Mouse (Mus musculus): ENCODE measurements around the gene Odc1. TPM values are rescaled to one million over a fixed set of nuclear protein-coding genes. Genes with fewer than 3 reads are reported as not detected.
"Not testable (repeated sequence)": the region's sequence is repeated elsewhere in the genome, so short reads cannot be mapped to it uniquely, and the experiment has no call there.

Gene Odc1
- polyA plus RNA-seq, 1 experiment from 2014 or later: 158 TPM

GRCm38 (mm10) chr12:17545107-17545571 lies 545 bp downstream of the Odc1 start:
- peak; percentile 42 for ATAC-seq (ENCODE audit: insufficient read depth, low FRiP score)
- Histone ChIP-seq H3K4me1 (ENCODE audit: control insufficient read depth, insufficient read depth, low read length) (peaks cover 2% of the 10 kb centered on the region; the same call in 1 of the 2 replicates), H3K27me3 (ENCODE audit: control insufficient read depth, insufficient read depth, low read length) (no peaks in the 10 kb centered on the region), H3K4me3 (replicated peaks; ENCODE audit: low read length) (peak overlapping the region; percentile 67), H3K36me3 (ENCODE audit: control insufficient read depth, insufficient read depth, low read length) (peaks cover 8% of the 10 kb centered on the region), H3K4me2 (ENCODE audit: low read depth, low read length) (peak overlapping the region; percentile 74), H3K9me3 (replicated peaks; ENCODE audit: control insufficient read depth, low read length) (no peaks in the 10 kb centered on the region), H3K27ac (ENCODE audit: low read length) (peak overlapping the region; percentile 68), H3K9ac (ENCODE audit: low read length) (peak overlapping the region; percentile 83)
- under 1% methylated on average over 34 of the region's 40 CpGs for WGBS

DNA sequence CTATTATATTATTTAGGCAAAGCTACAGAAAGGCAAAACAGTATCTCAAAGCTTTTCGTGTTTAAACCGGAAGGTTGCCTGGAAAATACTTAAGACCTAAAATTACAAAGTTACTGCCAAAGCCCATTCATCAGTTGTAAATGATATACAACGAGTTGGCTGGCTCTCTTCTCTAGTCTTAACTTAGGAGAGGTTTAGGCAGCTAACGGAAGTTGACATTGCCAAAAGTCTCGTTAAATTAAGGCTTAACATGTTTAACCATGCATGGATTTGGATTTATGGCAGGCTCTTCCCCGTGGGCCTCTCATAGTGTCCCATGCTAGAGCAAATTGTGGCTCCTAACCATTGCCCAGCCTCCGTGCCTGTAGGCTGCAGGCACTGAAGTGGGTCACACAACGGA lies 1.3 kb downstream of the Odc1 start:
- Histone ChIP-seq H3K4me3 (replicated peaks; ENCODE audit: low read length) (peak overlapping the region; percentile 67), H3K9ac (ENCODE audit: low read length) (peak overlapping the region; percentile 58), H3K4me1 (ENCODE audit: control insufficient read depth, insufficient read depth, low read length) (peaks cover 2% of the 10 kb centered on the region; the same call in 1 of the 2 replicates), H3K4me2 (ENCODE audit: low read depth, low read length) (peak overlapping the region; percentile 74), H3K9me3 (replicated peaks; ENCODE audit: control insufficient read depth, low read length) (no peaks in the 10 kb centered on the region), H3K27me3 (ENCODE audit: control insufficient read depth, insufficient read depth, low read length) (no peaks in the 10 kb centered on the region), H3K36me3 (ENCODE audit: control insufficient read depth, insufficient read depth, low read length) (peaks cover 8% of the 10 kb centered on the region), H3K27ac (ENCODE audit: low read length) (no peak overlapping the region)
- WGBS: 2% methylated on average over 8 of the region's 8 CpGs
- ATAC-seq (ENCODE audit: insufficient read depth, low FRiP score): no peak

GRCm38 (mm10) chr12:17547552-17547951 lies 3.0 kb downstream of the Odc1 start:
- not testable (repeated sequence) for H3K27ac ChIP-seq (ENCODE audit: low read length); ATAC-seq (ENCODE audit: insufficient read depth, low FRiP score); H3K9ac ChIP-seq (ENCODE audit: low read length); H3K4me1 ChIP-seq (ENCODE audit: control insufficient read depth, insufficient read depth, low read length); H3K9me3 ChIP-seq (replicated peaks; ENCODE audit: control insufficient read depth, low read length); H3K4me2 ChIP-seq (ENCODE audit: low read depth, low read length); H3K27me3 ChIP-seq (ENCODE audit: control insufficient read depth, insufficient read depth, low read length); H3K4me3 ChIP-seq (replicated peaks; ENCODE audit: low read length)
- H3K36me3 ChIP-seq (ENCODE audit: control insufficient read depth, insufficient read depth, low read length): peaks cover 11% of the 10 kb centered on the region
- 92% methylated on average over 9 of the region's 9 CpGs for WGBS

DNA sequence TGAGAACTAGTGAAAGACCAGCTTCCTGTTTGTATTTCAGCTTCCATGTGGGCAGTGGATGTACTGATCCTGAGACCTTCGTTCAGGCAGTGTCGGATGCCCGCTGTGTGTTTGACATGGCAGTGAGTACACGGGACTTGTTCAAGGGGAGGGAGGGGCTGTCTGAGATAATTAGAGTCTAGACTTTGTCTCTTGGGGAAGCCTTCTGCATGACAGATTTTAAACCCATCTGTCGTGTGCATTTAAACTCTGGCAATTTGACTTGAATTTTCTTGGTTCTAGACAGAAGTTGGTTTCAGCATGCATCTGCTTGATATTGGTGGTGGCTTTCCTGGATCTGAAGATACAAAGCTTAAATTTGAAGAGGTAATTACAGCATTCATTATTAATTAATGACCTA lies 3.9 kb downstream of the Odc1 start:
- ATAC-seq (ENCODE audit: insufficient read depth, low FRiP score): no peak
- H3K27ac ChIP-seq (ENCODE audit: low read length): no peak overlapping the region
- whole genome bisulfite sequencing: 79% methylated on average over 5 of the region's 5 CpGs
- no peaks in the 10 kb centered on the region for H3K9me3 ChIP-seq (replicated peaks; ENCODE audit: control insufficient read depth, low read length)
- H3K36me3 ChIP-seq (ENCODE audit: control insufficient read depth, insufficient read depth, low read length): peaks cover 11% of the 10 kb centered on the region
- no peak overlapping the region for H3K4me2 ChIP-seq (ENCODE audit: low read depth, low read length)
- H3K4me1 ChIP-seq (ENCODE audit: control insufficient read depth, insufficient read depth, low read length): peaks cover 2% of the 10 kb centered on the region; the same call in 1 of the 2 replicates
- no peak overlapping the region for H3K9ac ChIP-seq (ENCODE audit: low read length)
- no peaks in the 10 kb centered on the region for H3K27me3 ChIP-seq (ENCODE audit: control insufficient read depth, insufficient read depth, low read length)
- H3K4me3 ChIP-seq (replicated peaks; ENCODE audit: low read length): no peak overlapping the region

DNA sequence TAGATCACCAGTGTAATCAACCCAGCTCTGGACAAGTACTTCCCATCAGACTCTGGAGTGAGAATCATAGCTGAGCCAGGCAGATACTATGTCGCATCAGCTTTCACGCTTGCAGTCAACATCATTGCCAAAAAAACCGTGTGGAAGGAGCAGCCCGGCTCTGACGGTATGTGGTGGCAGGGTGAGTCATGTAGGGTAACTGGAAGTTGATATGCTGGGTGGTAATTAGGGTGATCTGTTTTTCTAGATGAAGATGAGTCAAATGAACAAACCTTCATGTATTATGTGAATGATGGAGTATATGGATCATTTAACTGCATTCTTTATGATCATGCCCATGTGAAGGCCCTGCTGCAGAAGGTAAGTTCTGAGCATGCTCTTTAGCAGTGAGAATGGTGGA lies 4.8 kb downstream of the Odc1 start:
- not testable (repeated sequence) for H3K4me3 ChIP-seq (replicated peaks; ENCODE audit: low read length); ATAC-seq (ENCODE audit: insufficient read depth, low FRiP score); H3K27me3 ChIP-seq (ENCODE audit: control insufficient read depth, insufficient read depth, low read length); H3K9me3 ChIP-seq (replicated peaks; ENCODE audit: control insufficient read depth, low read length); H3K27ac ChIP-seq (ENCODE audit: low read length); H3K4me1 ChIP-seq (ENCODE audit: control insufficient read depth, insufficient read depth, low read length); H3K4me2 ChIP-seq (ENCODE audit: low read depth, low read length); H3K9ac ChIP-seq (ENCODE audit: low read length)
- peaks cover 11% of the 10 kb centered on the region for H3K36me3 ChIP-seq (ENCODE audit: control insufficient read depth, insufficient read depth, low read length)
- WGBS: 88% methylated on average over 5 of the region's 5 CpGs

GRCm38 (mm10) chr12:17551208-17551995 lies 6.8 kb downstream of the Odc1 start:
- Histone ChIP-seq H3K36me3 (ENCODE audit: control insufficient read depth, insufficient read depth, low read length) (peaks cover 11% of the 10 kb centered on the region), H3K27ac (ENCODE audit: low read length) (no peak overlapping the region), H3K4me1 (ENCODE audit: control insufficient read depth, insufficient read depth, low read length) (peaks cover 6% of the 10 kb centered on the region; the same call in 1 of the 2 replicates)

GRCm38 (mm10) chr12:17552420-17552819 lies 7.8 kb downstream of the Odc1 start:
- whole genome bisulfite sequencing: 62% methylated on average over 3 of the region's 3 CpGs

More at GRCm38 (mm10) chr12:17551208-17551995, 6.8 kb downstream of the Odc1 start:
- no peak for ATAC-seq (ENCODE audit: insufficient read depth, low FRiP score)
- 57% methylated on average over 3 of the region's 3 CpGs for WGBS
- Histone ChIP-seq H3K4me2 (ENCODE audit: low read depth, low read length) (no peak overlapping the region), H3K4me3 (replicated peaks; ENCODE audit: low read length) (no peak overlapping the region), H3K9me3 (replicated peaks; ENCODE audit: control insufficient read depth, low read length) (no peaks in the 10 kb centered on the region), H3K27me3 (ENCODE audit: control insufficient read depth, insufficient read depth, low read length) (no peaks in the 10 kb centered on the region), H3K9ac (ENCODE audit: low read length) (peak overlapping the region; percentile 11; the same call in 1 of the 2 replicates)

GRCm38 (mm10) chr12:17552949-17553348 lies 8.4 kb downstream of the Odc1 start:
- H3K4me3 ChIP-seq (replicated peaks; ENCODE audit: low read length): no peak overlapping the region
- 0 out of 2 replicates have a peak overlapping the region, but pooled peaks have one; percentile 6 for H3K27ac ChIP-seq (ENCODE audit: low read length)
- no peak for ATAC-seq (ENCODE audit: insufficient read depth, low FRiP score)
- H3K9ac ChIP-seq (ENCODE audit: low read length): no peak overlapping the region
- H3K9me3 ChIP-seq (replicated peaks; ENCODE audit: control insufficient read depth, low read length): no peaks in the 10 kb centered on the region
- peaks cover 11% of the 10 kb centered on the region for H3K36me3 ChIP-seq (ENCODE audit: control insufficient read depth, insufficient read depth, low read length)
- 65% methylated on average over 2 of the region's 2 CpGs for WGBS
- peaks cover 4% of the 10 kb centered on the region; the same call in 1 of the 2 replicates for H3K4me1 ChIP-seq (ENCODE audit: control insufficient read depth, insufficient read depth, low read length)
- no peaks in the 10 kb centered on the region for H3K27me3 ChIP-seq (ENCODE audit: control insufficient read depth, insufficient read depth, low read length)
- H3K4me2 ChIP-seq (ENCODE audit: low read depth, low read length): no peak overlapping the region

More at GRCm38 (mm10) chr12:17552420-17552819, 7.8 kb downstream of the Odc1 start:
- Histone ChIP-seq H3K9ac (ENCODE audit: low read length) (no peak overlapping the region), H3K36me3 (ENCODE audit: control insufficient read depth, insufficient read depth, low read length) (peaks cover 11% of the 10 kb centered on the region), H3K4me1 (ENCODE audit: control insufficient read depth, insufficient read depth, low read length) (peaks cover 4% of the 10 kb centered on the region; the same call in 1 of the 2 replicates), H3K27me3 (ENCODE audit: control insufficient read depth, insufficient read depth, low read length) (no peaks in the 10 kb centered on the region), H3K9me3 (replicated peaks; ENCODE audit: control insufficient read depth, low read length) (no peaks in the 10 kb centered on the region), H3K4me3 (replicated peaks; ENCODE audit: low read length) (no peak overlapping the region), H3K27ac (ENCODE audit: low read length) (0 out of 2 replicates have a peak overlapping the region, but pooled peaks have one; percentile 6), H3K4me2 (ENCODE audit: low read depth, low read length) (no peak overlapping the region)
- no peak for ATAC-seq (ENCODE audit: insufficient read depth, low FRiP score)

DNA sequence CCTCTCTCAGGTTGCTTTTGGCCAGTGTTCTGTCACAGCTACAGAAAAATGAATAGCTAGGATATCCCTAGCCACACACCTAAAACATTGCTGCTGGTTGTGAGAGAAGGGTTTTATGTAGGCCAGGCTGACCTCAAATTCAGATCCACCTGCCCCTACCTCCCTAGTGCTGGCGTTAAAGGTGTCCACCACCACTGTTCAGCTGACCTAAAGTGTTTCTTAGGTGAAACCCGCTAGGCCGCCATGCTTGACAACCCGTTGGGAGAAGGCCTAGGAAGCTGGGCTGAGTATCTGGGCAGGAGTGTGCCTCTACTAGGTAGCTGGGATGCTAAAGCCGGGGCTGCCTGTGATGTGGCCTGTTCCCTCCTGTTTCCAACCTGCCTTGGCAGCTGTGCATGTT lies 9.0 kb downstream of the Odc1 start:
- no peak for ATAC-seq (ENCODE audit: insufficient read depth, low FRiP score)

More for the DNA sequence above, 9.0 kb downstream of the Odc1 start:
- Histone ChIP-seq H3K4me2 (ENCODE audit: low read depth, low read length) (no peak overlapping the region), H3K36me3 (ENCODE audit: control insufficient read depth, insufficient read depth, low read length) (peaks cover 8% of the 10 kb centered on the region), H3K27me3 (ENCODE audit: control insufficient read depth, insufficient read depth, low read length) (no peaks in the 10 kb centered on the region), H3K4me3 (replicated peaks; ENCODE audit: low read length) (no peak overlapping the region), H3K27ac (ENCODE audit: low read length) (no peak overlapping the region), H3K9ac (ENCODE audit: low read length) (no peak overlapping the region), H3K4me1 (ENCODE audit: control insufficient read depth, insufficient read depth, low read length) (peaks cover 4% of the 10 kb centered on the region; the same call in 1 of the 2 replicates), H3K9me3 (replicated peaks; ENCODE audit: control insufficient read depth, low read length) (no peaks in the 10 kb centered on the region)
- WGBS: 73% methylated on average over 5 of the region's 5 CpGs
